Mouse (Mus musculus) neutrophil, adult 5-6 weeks (primary cell): ENCODE measurements around the gene Nr4a1. TPM values are rescaled to one million over a fixed set of nuclear protein-coding genes. Genes with fewer than 3 reads are reported as not detected.
A peak's percentile ranks its signal among the peaks of the same experiment; 100 is the strongest.

ENCODE experiments used
- ATAC-seq: fragments of 151-379, 151-347 bp; 2 replicates; pipeline ENCODE4 v1.8.0; 2017; ENCODE audit warnings: mild to moderate bottlenecking, moderate TSS enrichment; ENCODE audit not compliant: insufficient number of reproducible peaks, poor library complexity, low FRiP score, severe bottlenecking; ENCODE audit errors: extremely low read depth
- total RNA-seq: library from RNA; stranded (forward); fragments of 200-1000 nt; gene quantifications from 2 replicates; pipeline ENCODE4 v1.2.3, GENCODE M21; 2017

Gene Nr4a1
- total RNA-seq, 1 experiment from 2014 or later, result 185 TPM

DNA sequence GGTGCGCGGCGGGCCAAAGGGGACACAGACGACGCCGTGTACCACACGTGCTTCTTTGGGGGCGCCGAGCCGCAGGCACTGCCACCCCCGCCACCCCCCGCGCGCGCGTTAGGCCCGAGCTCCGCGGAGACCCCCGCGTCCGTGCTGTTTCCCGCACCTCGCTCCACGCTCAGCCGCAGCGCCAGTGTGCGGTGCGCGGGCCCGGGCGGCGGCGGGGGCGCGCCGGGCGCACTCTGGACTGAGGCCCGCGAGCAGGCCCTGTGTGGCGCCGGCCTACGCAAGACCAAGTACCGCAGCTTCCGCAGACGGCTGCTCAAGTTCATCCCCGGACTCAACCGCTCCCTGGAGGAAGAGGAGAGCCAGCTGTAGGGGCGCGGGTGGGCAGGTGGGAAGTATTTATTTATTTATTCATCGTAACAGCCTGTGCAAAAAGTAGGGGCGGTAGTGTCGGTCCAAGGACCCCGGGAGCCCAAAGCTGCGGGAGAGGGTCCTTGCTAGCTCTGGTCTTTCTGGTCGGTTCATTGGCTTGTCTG, 22.4 kb upstream of the Nr4a1 start:
- ATAC-seq, result no peak

DNA sequence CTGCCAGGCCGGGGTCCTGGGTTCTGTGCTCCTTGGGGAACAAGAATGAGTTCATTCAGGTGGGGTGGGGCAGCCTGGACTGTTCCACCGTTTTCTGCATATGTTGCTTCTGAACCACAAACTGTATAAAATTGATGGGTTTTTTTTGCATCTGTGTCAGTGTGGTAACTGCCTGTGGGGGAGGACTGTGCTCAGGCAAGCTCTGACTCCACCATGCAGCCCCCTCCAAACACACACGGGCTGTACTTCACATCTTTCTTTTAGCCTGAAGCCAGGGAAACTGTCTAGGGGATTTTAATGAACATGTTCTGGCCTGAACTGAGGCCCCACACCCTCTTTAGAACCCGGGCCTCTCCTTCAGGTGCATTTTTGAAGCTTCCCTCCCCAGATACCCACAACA, 21.5 kb upstream of the Nr4a1 start:
- ATAC-seq, result no peak

DNA sequence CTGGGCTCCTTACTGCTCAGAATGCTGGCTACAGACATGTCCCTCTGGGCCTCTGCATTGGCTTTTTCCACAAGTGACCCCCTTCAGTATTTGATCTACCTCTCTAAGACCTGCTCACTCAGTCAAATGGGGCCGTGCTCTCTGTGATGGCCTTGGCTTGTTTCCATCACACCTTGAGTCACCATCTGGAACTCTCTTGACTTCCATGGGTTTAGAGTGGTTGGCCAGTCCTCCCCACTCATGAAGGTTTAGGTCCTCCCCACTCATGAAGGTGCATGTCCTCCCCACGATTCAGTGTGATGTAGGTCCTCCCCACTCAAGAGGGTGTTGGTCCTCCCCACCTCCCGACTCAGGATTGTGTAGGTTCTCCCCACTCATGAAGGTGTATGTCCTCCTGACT, 20.9 kb upstream of the Nr4a1 start:
- no peak for ATAC-seq

DNA sequence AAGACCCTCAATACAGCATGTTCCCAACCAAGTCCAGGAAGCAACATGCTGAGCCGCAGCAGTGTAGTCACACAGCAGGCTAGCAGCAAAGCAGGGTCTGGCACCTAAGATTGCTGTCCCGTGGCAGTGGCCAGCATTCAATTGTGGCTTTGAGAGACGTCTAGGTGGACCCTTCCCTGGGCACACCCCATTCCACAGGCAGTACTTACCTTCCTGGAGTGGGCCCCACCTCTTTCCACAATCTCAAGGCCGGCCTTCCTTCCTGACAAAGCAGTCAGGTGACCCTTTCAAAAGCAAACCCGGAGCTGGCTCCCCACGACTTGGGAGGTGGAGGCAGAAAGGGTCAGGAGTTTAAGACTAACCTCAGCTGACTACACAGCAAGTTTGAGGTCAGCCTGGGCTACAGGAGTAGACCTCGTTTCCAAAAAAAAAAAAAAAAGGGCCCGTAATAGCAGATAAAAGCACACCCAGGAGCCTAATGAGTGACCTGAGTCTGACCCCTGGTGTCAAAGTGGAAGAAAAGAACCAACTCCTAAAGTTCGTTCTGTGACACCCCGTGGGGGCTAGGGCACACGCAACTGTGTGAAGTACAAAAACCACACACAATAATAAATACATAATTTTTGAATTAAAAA, 20.3 kb upstream of the Nr4a1 start:
- ATAC-seq, result no peak

DNA sequence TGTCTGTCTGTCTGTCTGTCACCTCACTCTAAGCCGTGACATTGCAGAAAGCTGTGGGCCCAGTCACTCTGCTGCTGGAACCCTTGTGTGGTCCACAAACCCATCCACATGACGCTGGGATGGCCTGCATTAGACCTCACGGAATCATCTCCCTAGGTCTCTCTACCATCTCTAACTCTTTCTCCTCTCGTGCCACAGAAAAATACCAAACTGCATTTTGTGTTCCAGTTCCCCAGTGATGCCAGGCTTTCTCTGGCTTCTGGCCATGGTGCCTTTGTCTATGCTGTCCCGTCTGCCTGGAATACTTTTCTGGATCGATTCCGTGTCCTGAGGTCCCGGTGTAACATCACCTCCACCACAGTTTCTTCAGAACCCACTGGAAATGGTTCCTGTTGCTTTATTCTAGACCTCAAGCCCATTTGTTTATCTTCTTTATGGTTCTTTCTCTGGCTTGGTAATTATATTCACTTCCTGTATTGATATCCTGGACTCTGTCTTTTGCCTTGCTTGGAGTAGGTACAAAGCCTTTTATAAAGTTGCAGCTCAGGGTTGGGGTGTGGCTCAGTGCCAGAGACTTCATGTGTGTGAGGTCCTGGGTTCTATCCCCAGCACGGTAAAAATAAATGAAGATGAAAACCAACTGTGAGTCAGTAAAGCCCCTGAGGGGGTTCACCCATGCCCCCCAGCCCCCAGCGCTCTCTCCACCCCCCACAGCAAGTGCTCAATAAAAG, 19.3 kb upstream of the Nr4a1 start:
- ATAC-seq, result no peak

DNA sequence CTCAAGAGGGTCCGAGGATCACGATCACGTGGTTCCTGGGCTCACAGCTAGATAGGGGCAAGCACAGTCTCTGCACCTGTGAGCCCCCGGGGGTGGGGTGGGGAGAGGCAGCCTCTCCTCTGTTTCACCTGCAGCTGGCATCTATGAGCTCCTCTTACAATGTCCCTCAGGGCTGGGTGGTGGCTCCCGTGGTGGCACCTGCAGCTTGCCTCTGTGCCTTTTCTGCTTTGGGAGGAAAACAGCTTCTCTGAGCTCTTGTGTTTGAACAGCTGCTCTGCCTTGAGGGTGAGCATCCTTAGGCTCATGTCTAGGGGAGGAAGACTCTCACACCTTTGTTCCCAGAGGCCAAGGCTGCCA, 18.7 kb upstream of the Nr4a1 start:
- no peak for ATAC-seq

DNA sequence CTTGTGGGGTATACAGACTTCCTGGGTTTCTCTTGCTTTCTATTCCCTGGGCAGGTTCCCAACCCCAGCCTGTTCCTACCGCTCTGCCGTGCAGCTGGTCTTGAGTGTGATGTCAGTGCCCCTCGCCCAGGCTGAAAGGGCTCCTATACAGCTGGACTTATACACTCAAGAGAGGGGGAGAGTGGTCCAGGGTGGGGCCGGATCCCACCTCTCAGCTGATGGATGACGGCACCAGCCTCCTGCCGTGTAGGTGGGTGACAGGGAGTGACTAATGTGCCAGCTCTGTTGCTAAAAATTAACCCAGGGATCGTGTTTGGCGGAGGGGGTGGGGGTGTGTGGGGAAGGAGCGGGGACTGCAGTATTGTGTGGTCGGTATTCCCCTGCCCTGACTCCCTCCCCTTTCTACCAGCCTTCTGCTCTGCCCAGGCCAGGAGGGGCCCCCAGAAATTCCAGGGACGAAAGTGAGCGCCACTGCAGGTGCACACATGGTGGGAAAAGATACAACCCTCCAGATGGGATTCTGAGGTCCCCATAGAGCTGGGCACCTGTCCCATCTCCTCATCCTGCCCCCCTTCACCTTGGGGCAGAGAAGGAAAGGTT, 18.2 kb upstream of the Nr4a1 start:
- no peak for ATAC-seq

DNA sequence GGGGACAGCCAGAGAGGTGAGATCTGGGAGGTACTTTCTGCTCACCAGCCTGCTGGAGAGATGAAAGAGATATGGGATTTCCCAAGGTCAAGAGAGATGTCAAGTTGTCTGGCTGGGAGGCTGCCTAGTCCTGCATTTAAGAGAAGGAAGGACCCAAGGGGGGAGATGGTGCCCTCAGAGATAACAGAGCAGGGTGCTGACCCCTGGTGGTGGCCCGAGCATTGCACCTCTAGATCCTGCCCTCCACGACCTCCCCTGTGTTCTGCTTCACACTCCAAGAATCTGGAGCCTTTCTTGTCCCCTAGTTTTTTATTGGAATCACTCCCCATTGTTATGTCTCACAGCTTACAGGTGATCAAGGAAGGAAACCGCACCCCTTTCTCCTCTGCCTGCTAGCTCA, 17.2 kb upstream of the Nr4a1 start:
- peak; percentile 48 for ATAC-seq

DNA sequence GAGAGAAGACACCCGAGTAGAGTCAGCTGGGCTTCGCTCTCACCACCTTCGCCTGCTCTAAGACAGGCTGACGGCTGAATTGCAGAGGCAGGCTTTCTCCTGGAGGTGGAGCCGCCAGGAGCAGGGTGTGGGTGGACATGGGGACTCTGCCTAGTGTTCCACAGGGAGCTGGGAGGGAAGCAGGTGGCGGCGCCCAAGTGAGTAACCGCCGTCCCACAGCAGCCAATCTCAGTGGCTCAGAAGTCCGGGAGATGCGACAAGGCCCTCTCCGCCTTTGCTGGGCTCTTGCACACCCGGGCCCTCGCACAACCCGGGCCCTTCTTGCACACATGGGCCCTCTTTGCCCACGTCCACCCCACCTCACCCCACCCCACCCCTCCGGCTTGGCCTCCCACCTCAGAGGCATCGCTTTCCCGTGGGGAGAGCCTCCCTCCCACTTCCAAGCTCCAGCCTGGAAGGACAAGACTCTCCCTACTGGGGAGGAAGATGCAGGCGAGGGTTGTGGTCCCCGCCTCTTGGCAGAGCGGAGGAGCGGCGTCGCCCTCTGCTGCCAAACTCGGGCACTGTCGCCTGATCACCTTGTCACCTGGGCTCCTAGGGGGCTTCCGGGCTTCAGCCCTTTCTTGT, 15.1 kb upstream of the Nr4a1 start:
- no peak for ATAC-seq

DNA sequence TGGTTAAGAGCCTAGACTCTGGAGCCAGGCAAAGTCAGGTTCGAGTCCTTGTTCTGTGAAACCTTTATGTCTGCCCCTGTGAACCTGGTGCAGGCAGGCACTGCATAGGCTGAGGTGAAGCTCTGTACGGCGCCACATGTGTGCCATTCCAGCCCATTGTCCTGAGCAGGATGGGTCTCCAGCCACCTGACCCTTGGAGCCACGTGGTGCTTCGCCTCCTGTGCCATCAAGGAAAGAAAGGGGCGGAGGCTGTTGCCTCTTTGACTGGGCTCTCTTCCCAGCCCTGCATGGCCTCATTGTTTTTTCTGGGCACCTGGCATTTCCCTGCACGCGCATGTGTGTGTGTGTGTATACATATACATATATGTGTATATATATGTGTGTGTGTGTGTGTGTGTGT, 14.2 kb upstream of the Nr4a1 start:
- ATAC-seq, result no peak

DNA sequence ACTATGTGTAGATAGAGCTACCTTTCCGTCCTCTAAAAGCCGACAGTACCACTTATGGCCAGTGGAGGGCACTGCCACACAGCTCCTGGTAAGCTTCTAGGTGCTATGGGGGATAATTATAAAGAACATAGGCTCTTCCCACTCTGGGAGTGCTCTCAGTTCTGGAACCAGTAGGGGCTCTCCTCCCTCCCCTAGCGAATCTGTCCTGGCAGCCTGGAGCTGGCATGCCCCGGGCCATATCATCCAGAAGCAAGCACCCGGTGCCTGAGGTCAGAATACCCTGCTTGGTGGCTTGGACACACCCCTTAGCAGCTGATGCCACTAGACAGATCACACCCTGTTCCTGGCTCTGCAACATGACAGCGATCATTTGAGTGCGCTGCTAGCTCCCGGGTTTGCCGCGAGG, 13.3 kb upstream of the Nr4a1 start:
- peak; percentile 78 for ATAC-seq

DNA sequence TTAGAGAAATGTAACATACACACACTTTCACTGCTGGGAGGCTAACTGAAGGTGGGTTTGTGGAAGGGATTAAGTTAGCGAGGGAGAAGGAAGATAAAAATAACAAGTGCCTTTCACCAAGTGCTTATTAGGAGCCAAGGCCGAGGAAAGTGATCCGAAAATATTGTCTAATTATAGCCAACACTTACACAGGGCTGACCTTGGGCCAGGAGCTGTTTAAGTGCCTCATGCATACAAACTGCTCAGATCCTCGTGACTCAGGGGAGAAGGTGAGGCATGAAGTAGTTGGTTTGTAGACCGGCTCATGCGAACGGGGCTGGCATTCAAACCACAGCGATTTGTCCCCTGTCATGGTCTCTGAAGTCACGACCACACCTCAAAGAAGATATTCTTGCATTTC, 12.8 kb upstream of the Nr4a1 start:
- ATAC-seq, result no peak

DNA sequence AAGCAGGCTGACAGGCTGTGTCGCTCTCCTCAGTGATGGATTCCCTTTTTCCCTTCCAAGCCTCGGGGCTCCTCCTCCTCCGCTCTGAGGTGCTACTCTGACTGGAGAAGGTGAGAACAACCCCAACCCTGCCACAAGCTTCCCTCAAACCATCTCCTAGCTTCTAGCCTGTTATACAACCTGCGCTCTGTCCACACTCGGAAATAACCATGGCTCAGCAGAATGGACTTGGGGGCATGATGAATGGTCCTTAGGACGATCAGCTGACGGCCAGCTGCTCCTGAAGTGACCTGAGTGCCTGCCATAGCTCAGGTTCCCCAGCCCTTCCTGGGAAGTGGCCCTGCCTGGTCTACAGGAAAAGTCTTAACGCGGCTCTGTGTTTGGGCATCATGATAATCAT, 12.2 kb upstream of the Nr4a1 start:
- no peak for ATAC-seq

DNA sequence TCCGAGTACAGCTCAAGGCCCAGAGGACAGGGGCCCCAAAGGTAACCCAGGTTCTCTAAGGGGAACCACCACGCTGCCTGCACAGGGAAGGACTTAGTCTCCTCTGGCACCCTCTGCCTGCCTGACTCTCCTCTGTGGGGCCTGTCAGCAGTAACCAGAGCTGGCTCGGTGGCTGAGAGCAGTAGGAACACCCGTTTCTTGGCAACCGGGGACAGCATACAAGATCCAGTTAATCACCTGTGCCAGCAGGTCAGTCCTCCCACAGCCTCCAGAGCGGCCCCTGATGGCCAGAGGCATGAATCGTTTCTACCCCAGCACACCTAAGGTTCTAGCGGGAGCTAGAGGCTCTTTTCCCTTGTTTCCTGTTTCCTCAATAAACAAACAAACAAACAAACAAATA, 11.4 kb upstream of the Nr4a1 start:
- ATAC-seq, result no peak

DNA sequence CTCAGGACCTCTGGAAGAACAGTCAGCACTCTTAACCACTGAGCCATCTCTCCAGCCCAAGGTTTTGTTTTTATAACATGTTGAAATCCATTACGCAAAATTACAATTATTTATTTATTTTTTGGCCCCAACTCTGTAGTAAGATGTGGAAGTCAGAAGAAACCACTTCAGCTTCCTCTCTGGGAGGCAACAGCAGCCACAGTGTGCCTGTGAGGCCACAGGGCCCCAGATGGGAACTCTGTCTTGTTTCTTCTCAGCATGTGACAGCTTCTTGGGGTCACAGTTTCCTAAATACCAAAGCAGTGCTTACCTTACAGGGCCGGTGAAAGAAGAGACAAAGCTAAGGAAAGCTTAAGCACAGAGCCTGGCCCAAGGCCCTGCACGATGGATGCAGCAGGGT, 10.1 kb upstream of the Nr4a1 start:
- ATAC-seq, result no peak

DNA sequence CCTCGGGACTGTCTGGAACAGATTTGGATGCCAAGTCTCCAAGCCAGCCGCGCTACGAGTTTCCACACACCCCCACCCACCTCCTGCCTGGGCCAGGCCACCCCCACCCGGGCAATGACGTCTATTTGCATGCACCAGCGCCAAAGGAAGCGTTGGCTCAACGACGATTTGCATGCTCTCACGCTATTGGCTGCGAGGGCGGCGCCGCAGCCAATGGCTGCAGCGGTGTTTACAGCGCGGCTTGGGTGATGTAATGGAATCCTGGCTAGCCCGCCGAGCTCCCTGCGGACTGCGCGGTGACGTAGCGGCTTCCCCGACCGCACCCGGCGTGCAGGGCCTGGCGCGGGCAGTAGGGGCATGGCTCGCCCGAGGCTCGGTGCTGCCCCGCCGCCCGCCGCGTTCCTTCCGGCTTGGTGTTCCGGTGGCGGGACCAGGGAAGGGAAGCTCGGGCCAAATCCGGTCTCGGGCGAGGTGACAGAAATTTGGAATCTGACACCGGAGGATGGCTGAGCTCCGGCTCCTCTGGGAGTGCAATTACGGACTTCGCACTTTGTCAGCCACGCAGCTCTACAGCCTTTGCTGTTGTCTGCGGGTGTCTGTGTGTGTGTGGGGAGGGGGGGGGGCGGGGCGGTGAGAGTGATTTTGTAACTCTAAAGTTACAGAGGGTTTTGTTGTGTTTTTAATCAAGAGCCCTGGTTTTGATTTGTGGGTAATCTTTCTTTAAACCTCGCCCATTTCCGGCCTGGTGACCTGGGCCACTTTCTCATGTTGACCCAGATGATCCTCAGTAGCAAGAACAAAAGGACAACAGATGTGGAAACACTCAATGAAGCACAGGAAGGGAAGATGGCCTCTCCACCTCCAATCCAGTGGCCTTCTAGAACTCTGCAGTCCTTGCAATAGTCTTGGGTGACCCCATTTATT, 7.6 kb upstream of the Nr4a1 start:
- ATAC-seq, result peak; percentile 94

DNA sequence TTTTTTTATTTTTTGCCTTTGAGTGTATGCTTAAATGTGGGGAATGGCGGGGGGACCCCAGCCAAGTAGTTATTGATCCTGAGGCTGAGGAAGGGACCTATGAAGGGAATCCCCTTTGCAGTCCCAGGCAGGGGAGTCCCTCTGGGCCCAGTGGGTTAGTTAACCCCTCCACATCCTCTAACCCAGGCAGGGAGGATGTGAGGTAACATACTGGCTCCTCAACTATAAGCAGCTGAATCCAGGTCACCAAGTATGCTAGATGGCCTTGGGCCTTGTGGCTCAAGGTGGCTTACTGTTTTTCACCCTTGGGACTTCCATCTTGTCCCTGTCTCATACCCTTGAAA, 6.9 kb upstream of the Nr4a1 start:
- no peak for ATAC-seq

DNA sequence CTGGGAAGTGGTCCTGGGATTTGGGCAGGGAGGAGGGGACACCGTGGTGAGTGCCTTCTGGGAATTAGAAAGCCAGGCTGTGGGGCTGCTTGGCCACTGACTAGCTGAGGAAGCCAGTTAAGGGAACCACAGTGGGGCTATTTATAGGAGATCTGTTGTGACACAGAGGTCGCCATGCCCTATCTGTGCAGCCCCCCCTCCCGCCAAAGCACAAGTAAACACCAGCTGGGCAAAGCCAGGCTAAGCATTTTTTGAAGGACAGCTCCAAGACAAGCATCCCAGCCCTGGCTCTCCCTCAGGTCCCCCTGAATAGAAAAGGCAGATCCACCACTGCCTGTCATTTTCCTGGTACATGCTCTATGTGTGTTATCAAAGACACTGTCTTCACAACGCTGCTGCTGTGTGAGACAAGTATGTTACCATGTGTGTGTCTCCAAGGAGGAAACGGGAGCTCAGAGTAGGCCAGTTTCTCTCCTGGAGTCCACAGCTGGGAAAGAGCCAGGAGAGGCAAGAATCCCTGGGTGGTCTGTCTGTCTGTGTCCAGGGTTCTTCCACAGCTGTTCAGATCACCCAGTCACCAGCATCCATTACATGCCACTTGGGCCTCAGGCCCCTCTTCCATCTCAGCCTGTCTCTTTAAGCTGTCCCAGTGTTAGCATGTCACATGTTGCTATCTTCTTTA, 5.9 kb upstream of the Nr4a1 start:
- no peak for ATAC-seq
